Mouse (Mus musculus) cortical plate, adult 2 months (tissue): ENCODE data around the gene Il17re.

Source experiments
- CTCF ChIP-seq: fragments of 200-500 bp; IDR thresholded peaks from 2 replicates; pipeline ENCODE4 v1.5.1; 2011; ENCODE audit warnings: mild to moderate bottlenecking, control low read depth, low read length; ENCODE audit not compliant: insufficient read depth; ENCODE audit errors: extremely low read depth
- POLR2A ChIP-seq: fragments of 200-500 bp; IDR thresholded peaks from 2 replicates; pipeline ENCODE4 v1.6.1; 2011; ENCODE audit warnings: mild to moderate bottlenecking, low read length, control low read depth; ENCODE audit not compliant: insufficient read depth; ENCODE audit errors: extremely low read depth

GRCm38 (mm10) chr6:113441147-113441680 is 17.1 kb upstream of the Il17re start:
- TF ChIP-seq CTCF (peak; percentile 84), POLR2A (no peak)
